Mouse (Mus musculus) CD4-positive, CD25-positive, alpha-beta regulatory T cell, adult 2 months (primary cell): ENCODE results near the gene Rbbp6.

Source experiments
- DNase-seq: peaks from one replicate; pipeline ENCODE4 v3.0.0-alpha.2; 2012; ENCODE audit warnings: low read depth, low spot score

Gene Rbbp6

GRCm38 (mm10) chr7:122970864-122971420 lies 5.5 kb downstream of the Rbbp6 start:
- peak; percentile 44 for DNase-seq

- peak; percentile 25 for DNase-seq
Measured at GRCm38 (mm10) chr7:122972006-122972689, 6.7 kb downstream of the Rbbp6 start.

- DNase-seq = no peak
Measured at GRCm38 (mm10) chr7:122979514-122979913, 14.0 kb downstream of the Rbbp6 start.

- no peak for DNase-seq
Measured at GRCm38 (mm10) chr7:122998189-122998588, 32.7 kb downstream of the Rbbp6 start.

GRCm38 (mm10) chr7:122999871-123000396 lies 34.4 kb downstream of the Rbbp6 start:
- DNase-seq = no peak

GRCm38 (mm10) chr7:123000796-123001195 lies 35.3 kb downstream of the Rbbp6 start:
- DNase-seq = no peak

GRCm38 (mm10) chr7:123001341-123002027 lies 36.0 kb downstream of the Rbbp6 start:
- DNase-seq = no peak

- no peak for DNase-seq
Measured at GRCm38 (mm10) chr7:123002028-123002410, 36.5 kb downstream of the Rbbp6 start.

- no peak for DNase-seq
Measured at GRCm38 (mm10) chr7:123003207-123003606, 37.7 kb downstream of the Rbbp6 start.

GRCm38 (mm10) chr7:123004442-123004841 lies 39.0 kb downstream of the Rbbp6 start:
- DNase-seq = no peak

- DNase-seq = no peak
Measured at GRCm38 (mm10) chr7:123006251-123006650, 40.8 kb downstream of the Rbbp6 start.

GRCm38 (mm10) chr7:123007743-123008142 lies 42.3 kb downstream of the Rbbp6 start:
- no peak for DNase-seq

- DNase-seq = no peak
Measured at GRCm38 (mm10) chr7:123013466-123013865, 48.0 kb downstream of the Rbbp6 start.

- no peak for DNase-seq
Measured at GRCm38 (mm10) chr7:123014729-123015128, 49.2 kb downstream of the Rbbp6 start.

GRCm38 (mm10) chr7:123017627-123018026 lies 52.1 kb downstream of the Rbbp6 start:
- peak; percentile 71 for DNase-seq

GRCm38 (mm10) chr7:123025123-123025522 lies 59.6 kb downstream of the Rbbp6 start:
- DNase-seq = peak; percentile 35

GRCm38 (mm10) chr7:123030295-123030694 lies 64.8 kb downstream of the Rbbp6 start:
- DNase-seq = peak; percentile 10

- DNase-seq = peak; percentile 68
Measured at GRCm38 (mm10) chr7:123030709-123031181, 65.3 kb downstream of the Rbbp6 start.

GRCm38 (mm10) chr7:123031211-123031743 lies 65.8 kb downstream of the Rbbp6 start:
- DNase-seq = peak; percentile 62

- no peak for DNase-seq
Measured at GRCm38 (mm10) chr7:123035314-123035713, 69.8 kb downstream of the Rbbp6 start.

- DNase-seq = peak; percentile 64
Measured at GRCm38 (mm10) chr7:123039302-123039701, 73.8 kb downstream of the Rbbp6 start.

- DNase-seq = no peak
Measured at GRCm38 (mm10) chr7:123045146-123045545, 79.7 kb downstream of the Rbbp6 start.
